ENCODE assay signal across 1 mouse cellular context in the genomic region with DNA sequence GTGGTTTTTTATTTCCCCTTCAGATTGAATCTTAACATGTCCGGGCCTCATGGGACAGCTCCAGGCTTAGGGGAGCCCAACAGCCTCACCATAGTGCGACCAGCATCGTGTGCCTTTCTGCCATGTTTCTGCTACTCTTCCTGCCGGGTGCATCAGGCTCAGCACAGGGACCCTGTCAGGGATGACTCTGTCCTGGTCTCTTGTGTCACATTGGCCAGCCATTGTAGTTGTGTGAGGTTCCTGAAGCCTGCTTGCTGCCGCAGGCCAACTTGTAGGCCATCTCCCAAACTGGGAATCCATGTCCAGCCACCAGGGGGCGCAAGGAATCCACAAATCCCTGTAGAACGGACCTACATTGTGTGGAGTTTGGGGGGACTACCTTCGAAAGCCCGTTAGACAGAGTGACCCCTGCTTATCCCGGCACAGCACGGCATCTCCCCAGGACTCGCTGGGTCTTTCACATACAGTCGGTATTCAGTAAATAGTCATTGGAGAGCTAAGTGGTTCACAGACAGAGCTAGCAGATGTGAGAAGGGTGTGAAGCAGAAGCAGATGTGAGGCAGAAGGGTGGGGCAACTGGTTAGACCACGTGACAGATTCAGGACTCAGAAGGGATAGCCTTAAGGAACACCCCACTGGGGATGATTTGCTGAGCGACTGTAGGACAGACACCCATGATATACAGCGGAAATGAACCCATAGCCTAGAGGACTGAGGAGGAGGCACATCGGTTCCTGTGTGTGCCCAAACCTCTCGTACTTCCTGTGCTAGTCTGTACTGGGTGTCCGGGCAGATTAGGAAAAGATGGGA.
TF ChIP-seq lines count a peak whose summit lies in the region.

No protein-coding gene starts in this region.

TF ChIP-seq in C2C12, 6 proteins besides CTCF, POLR2A, EP300 and RAD21:
- TF ChIP-seq USF1 (IDR thresholded peaks at IDR 0.05; ENCODE audit: low read depth) (peak; percentile 87), MYOD1 (IDR thresholded peaks at IDR 0.05; ENCODE audit: control insufficient read depth, insufficient read length, low read depth) (no peak)
